In the genomic region with DNA sequence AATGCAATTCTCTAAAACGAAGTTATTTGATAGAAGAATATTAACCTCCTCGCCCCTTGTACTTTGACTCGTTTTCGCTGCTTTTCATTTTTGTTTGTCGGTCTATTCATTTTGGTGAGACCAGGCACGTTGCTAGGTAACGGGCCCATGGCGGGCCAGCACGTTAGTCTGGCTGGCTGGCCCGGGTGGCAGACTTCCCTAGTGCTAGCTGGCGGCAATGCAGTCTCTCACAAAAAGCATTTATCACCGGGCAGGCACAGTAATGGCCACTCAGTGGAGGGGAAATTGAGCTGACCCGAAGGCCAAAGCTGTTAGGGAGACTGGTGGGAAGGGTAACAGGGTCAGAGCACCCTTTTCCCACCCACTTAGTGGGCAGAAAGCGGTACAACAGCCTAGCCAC, we compare ENCODE assay signal across 8 mouse cellular contexts.
DNase-seq lines count a peak whose midpoint lies in the region; ATAC-seq and TF ChIP-seq lines count a peak whose summit lies in the region.

No protein-coding gene starts in this region.

- peak overlapping the region; percentile 52 for H3K9ac ChIP-seq in forebrain, embryonic 16.5 days (replicated peaks; ENCODE audit: low read depth, low read length)

- no peak overlapping the region; the same call in 1 of the 2 replicates for H3K27ac ChIP-seq in forebrain, embryonic 16.5 days (ENCODE audit: low read length)
- H3K27ac ChIP-seq in kidney, adult 2 months (ENCODE audit: insufficient read depth, low read depth, low read length), result no peak overlapping the region

- peak; percentile 98 for ATAC-seq in forebrain, embryonic 16.5 days
- no peak for ATAC-seq in granulocyte monocyte progenitor cell, adult 5-6 weeks (replicated peaks; ENCODE audit: poor library complexity, severe bottlenecking)

- H3K27me3 ChIP-seq in forebrain, embryonic 16.5 days (replicated peaks; ENCODE audit: control insufficient read depth, insufficient read depth, low read length), result no peaks in the 10 kb centered on the region; the same call in 1 of the 2 replicates
- no peaks in the 10 kb centered on the region for H3K27me3 ChIP-seq in kidney, adult 2 months (replicated peaks; ENCODE audit: control insufficient read depth, insufficient read depth, low read length)

- TF ChIP-seq POLR2A in kidney, adult 2 months (IDR thresholded peaks at IDR 0.05; ENCODE audit: low read depth, low read length), result no peak

- no peaks in the 10 kb centered on the region for H3K9me3 ChIP-seq in forebrain, embryonic 16.5 days (ENCODE audit: control insufficient read depth, low read length)

- H3K36me3 ChIP-seq in forebrain, embryonic 16.5 days (ENCODE audit: control insufficient read depth, insufficient read depth), result no peaks in the 10 kb centered on the region
- H3K36me3 ChIP-seq in kidney, adult 2 months (ENCODE audit: control insufficient read depth, insufficient read depth, low read length), result no peaks in the 10 kb centered on the region

- peak overlapping the region; percentile 22; the same call in 1 of the 2 replicates for H3K4me3 ChIP-seq in forebrain, embryonic 16.5 days (replicated peaks; ENCODE audit: low read length)
- H3K4me3 ChIP-seq in kidney, adult 2 months (ENCODE audit: insufficient read depth, low read depth, low read length), result peak overlapping the region; percentile 19; the same call in 1 of the 2 replicates

- H3K4me1 ChIP-seq in forebrain, embryonic 16.5 days (replicated peaks; ENCODE audit: control insufficient read depth, insufficient read depth, low read length), result peaks cover 10% of the 10 kb centered on the region
- H3K4me1 ChIP-seq in kidney, adult 2 months (ENCODE audit: control insufficient read depth, insufficient read depth, low read length), result no peaks in the 10 kb centered on the region; the same call in 1 of the 2 replicates

- intact Hi-C loops in left cerebral cortex, postnatal 25 days (cut with DNase I), result no loop called here

- H3K4me2 ChIP-seq in forebrain, embryonic 16.5 days (ENCODE audit: low read length), result peak overlapping the region; percentile 56

- 2% methylated on average over 14 of the region's 14 CpGs for whole genome bisulfite sequencing in forebrain, embryonic 16.5 days
- 10% methylated on average over 14 of the region's 14 CpGs for WGBS in kidney, adult 2 months

- peak; percentile 48 for DNase-seq in adrenal gland, postnatal 10 days
- peak; percentile 25 to 28 for DNase-seq in cerebellum, adult 18-20 months
- DNase-seq in kidney, adult 2 months, result peak; percentile 75
- DNase-seq in left cerebral cortex, postnatal 25 days (ENCODE audit: low spot score in 2 of 2), result peak; percentile 66 to 67
- DNase-seq in retina, postnatal 1 day, result peak; percentile 87
- DNase-seq in adipocyte (ENCODE audit: low spot score), result no peak

- TF ChIP-seq CTCF in kidney, adult 2 months (conservative IDR thresholded peaks at IDR 0.05; ENCODE audit: insufficient read depth, insufficient read length, low read depth, low read length), result no peak
